Mouse (Mus musculus) forebrain, embryonic 13.5 days (tissue): ENCODE results near the gene Fat2. TPM values are rescaled to one million over a fixed set of nuclear protein-coding genes. Genes with fewer than 3 reads are reported as not detected.

Experiments used
- ATAC-seq: fragments of 200-750 bp; cut with Nextera tagmentation; 2 replicates; pipeline ENCODE4 v1.8.0; 2017
- H3K27ac ChIP-seq: fragments of 300-500 bp; sonication (generic); 2 replicates; pipeline ENCODE4 v1.5.1; 2015; ENCODE audit warnings: inconsistent platforms, mild to moderate bottlenecking, moderate library complexity
- H3K27me3 ChIP-seq: fragments of 300-500 bp; sonication (generic); 2 replicates; pipeline ENCODE4 v1.6.1; 2015; ENCODE audit warnings: mild to moderate bottlenecking, inconsistent platforms
- H3K36me3 ChIP-seq: fragments of 300-500 bp; sonication (generic); 2 replicates; pipeline ENCODE4 v1.6.1; 2015; ENCODE audit warnings: mild to moderate bottlenecking, inconsistent platforms; ENCODE audit not compliant: poor library complexity, severe bottlenecking
- H3K4me1 ChIP-seq: fragments of 300-500 bp; sonication (generic); 2 replicates; pipeline ENCODE4 v1.6.1; 2015; ENCODE audit warnings: inconsistent platforms
- H3K4me2 ChIP-seq: fragments of 300-500 bp; sonication (generic); 2 replicates; pipeline ENCODE4 v1.6.1; 2015; ENCODE audit warnings: inconsistent platforms, mild to moderate bottlenecking, moderate library complexity
- H3K4me3 ChIP-seq: fragments of 300-500 bp; sonication (generic); 2 replicates; pipeline ENCODE4 v1.5.1; 2015; ENCODE audit warnings: mild to moderate bottlenecking, inconsistent platforms
- H3K9ac ChIP-seq: fragments of 300-500 bp; sonication (generic); 2 replicates; pipeline ENCODE4 v1.6.1; 2015; ENCODE audit warnings: mild to moderate bottlenecking, inconsistent platforms
- H3K9me3 ChIP-seq: fragments of 300-500 bp; sonication (generic); replicated peaks from 2 replicates; pipeline ENCODE4 v1.6.1; 2016; ENCODE audit warnings: inconsistent platforms
- WGBS: fragments of 180-500 bp; shearing (Covaris S2); methylation state at CpG from one replicate; pipeline ENCODE4 v1.1.7; 2015; 5-methylcytosine and 5-hydroxymethylcytosine counted together
- polyA plus RNA-seq: library from polyadenylated mRNA; unstranded; fragments of >200 nt; fragmentation: Nextera tagmentation; extraction: Ambion mirVana; gene quantifications from 2 replicates; pipeline ENCODE4 v1.2.1, GENCODE M21; 2015

Gene Fat2
- polyA plus RNA-seq, 1 experiment from 2014 or later: not detected

DNA sequence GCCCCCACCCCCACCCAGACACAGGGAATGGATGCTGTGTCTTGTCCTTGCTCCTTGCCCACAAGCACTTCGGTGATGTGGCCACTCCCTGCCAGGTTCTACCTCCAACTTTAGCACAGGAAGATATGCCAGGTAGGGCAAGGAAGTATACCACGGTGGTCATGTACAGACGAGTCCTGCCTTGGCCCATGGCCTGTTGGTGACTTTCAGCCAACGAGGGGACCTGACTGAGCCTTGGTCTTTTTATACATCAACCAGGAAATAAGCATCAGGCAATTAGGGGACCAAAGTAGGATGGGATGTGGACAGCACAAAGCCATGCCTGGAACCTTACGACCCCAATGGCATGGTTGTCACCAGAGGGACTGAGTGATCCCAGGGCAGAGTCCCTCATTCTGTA, 9.3 kb downstream of the Fat2 start:
- ATAC-seq: no peak

DNA sequence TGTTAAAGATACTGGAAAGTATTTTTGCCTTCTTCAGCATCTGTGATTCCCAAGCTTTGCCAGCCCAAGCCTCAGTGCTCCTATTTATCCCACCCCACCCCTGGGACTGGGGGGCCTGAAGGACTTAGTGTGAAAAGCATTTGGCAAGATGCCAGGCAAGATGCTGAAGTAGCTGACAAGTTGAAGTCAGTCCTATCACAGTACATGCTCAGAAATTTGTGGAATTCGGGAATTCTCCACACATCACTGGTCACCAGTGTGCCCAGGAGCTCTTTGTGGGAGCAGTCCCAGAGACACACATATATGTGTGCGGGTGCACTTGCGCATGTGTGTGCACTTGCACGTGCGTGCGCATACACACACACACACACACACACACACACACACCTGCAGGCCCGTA, 10.2 kb downstream of the Fat2 start:
- WGBS: 87% methylated on average over 7 of the region's 7 CpGs
- Histone ChIP-seq H3K27ac (no peak overlapping the region), H3K4me3 (no peak overlapping the region), H3K27me3 (no peaks in the 10 kb centered on the region), H3K4me1 (peaks cover 8% of the 10 kb centered on the region; the same call in 1 of the 2 replicates), H3K9me3 (no peaks in the 10 kb centered on the region), H3K9ac (no peak overlapping the region), H3K4me2 (no peak overlapping the region), H3K36me3 (no peaks in the 10 kb centered on the region)
- no peak for ATAC-seq

More for the DNA sequence above, 9.3 kb downstream of the Fat2 start:
- no peak overlapping the region for H3K4me2 ChIP-seq
- peaks cover 8% of the 10 kb centered on the region; the same call in 1 of the 2 replicates for H3K4me1 ChIP-seq
- H3K9ac ChIP-seq: no peak overlapping the region
- no peaks in the 10 kb centered on the region for H3K36me3 ChIP-seq
- H3K27me3 ChIP-seq: no peaks in the 10 kb centered on the region
- no peaks in the 10 kb centered on the region for H3K9me3 ChIP-seq
- H3K27ac ChIP-seq: no peak overlapping the region
- H3K4me3 ChIP-seq: no peak overlapping the region
- WGBS: 91% methylated on average over 5 of the region's 5 CpGs

DNA sequence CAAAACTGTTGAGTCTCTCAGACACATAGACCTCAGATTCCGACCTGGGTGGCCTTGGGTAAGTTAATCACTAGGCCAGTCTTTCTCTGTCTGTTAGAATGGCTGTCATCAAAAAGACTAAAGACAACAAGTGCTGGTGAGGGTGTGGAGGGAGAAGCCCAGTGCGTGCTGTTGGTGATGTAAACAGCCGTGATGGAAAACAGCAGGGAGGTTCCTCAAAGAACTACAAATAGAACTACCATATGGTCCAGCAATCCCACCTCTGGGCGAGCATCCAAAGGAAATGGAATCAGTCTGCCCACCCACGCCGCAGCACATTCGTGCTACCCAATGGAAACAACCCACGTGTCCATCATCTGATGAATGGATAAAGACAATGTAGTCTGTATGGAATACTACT, 12.5 kb downstream of the Fat2 start:
- ATAC-seq: no peak
- Histone ChIP-seq H3K36me3 (no peaks in the 10 kb centered on the region), H3K27ac (no peak overlapping the region), H3K27me3 (no peaks in the 10 kb centered on the region), H3K9ac (no peak overlapping the region), H3K4me3 (no peak overlapping the region), H3K9me3 (no peaks in the 10 kb centered on the region), H3K4me1 (peaks cover 8% of the 10 kb centered on the region; the same call in 1 of the 2 replicates), H3K4me2 (no peak overlapping the region)
- WGBS: 67% methylated on average over 8 of the region's 8 CpGs

DNA sequence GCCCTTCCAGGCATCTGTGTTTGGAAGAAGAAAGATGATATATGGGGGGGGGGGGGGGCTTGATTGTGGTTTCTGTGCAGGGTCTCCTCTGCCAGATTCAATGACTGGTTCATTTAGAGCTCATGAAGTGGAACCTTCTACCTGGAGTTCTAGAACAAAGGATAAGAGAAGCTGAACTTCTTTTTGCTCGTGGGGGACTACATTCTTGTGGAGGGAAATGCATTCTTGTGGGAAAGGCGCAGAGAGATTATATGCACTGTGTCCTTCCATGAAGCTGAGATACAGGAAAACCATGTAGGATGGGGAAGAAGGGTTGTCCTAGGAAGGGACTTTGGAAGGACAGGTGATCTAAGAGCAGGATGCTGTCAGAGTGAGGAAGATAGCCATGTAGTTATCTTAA, 15.4 kb downstream of the Fat2 start:
- Histone ChIP-seq H3K9ac (no peak overlapping the region), H3K4me3 (no peak overlapping the region), H3K27me3 (no peaks in the 10 kb centered on the region), H3K36me3 (no peaks in the 10 kb centered on the region), H3K4me2 (no peak overlapping the region), H3K4me1 (peaks cover 2% of the 10 kb centered on the region; the same call in 1 of the 2 replicates), H3K27ac (no peak overlapping the region), H3K9me3 (no peaks in the 10 kb centered on the region)
- no peak for ATAC-seq
- WGBS: 69% methylated on average over 2 of the region's 2 CpGs

DNA sequence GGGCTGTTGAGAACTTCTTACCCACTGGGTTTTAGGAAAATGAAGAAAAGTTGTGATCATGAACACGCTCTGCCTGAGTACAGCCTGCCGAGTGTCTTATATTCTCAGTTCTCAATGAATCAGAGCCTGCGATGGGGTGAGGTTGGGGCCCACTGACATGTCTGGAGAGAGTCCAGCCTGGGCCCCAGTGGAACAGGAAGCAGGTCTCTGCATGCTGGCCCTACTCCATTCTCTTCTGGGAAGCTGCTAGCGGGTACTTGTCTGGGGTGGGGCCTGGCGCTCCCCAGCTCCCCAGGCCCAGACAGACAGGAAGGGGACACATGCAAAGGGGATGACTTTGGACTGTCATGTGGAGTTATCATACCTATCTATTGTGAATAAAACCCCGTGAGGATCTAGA, 20.4 kb downstream of the Fat2 start:
- H3K9me3 ChIP-seq: no peaks in the 10 kb centered on the region
- no peak overlapping the region for H3K9ac ChIP-seq
- no peak overlapping the region for H3K4me2 ChIP-seq
- ATAC-seq: no peak
- no peak overlapping the region for H3K27ac ChIP-seq
- H3K36me3 ChIP-seq: no peaks in the 10 kb centered on the region
- H3K4me1 ChIP-seq: no peaks in the 10 kb centered on the region
- H3K27me3 ChIP-seq: peaks cover 9% of the 10 kb centered on the region
- H3K4me3 ChIP-seq: no peak overlapping the region
- 82% methylated on average over 6 of the region's 6 CpGs for WGBS

DNA sequence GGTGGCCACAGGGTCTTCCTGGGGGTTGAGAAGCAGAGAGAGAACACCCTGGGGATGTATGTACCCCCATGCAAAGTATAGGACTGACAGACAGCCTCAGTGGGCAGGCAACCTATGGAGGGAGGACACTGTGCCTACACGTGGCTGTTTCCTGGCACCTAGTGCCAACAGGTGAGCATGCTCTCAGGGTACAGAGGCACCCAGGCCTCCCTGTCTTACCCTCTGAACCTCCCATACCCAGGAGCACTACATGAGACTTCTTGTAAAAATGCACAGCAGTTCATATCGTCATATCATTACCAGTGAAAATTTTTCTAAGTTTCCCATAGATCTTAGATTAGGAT, 21.7 kb downstream of the Fat2 start:
- Histone ChIP-seq H3K4me3 (no peak overlapping the region), H3K9me3 (no peaks in the 10 kb centered on the region), H3K27me3 (peaks cover 9% of the 10 kb centered on the region), H3K4me1 (no peaks in the 10 kb centered on the region), H3K4me2 (no peak overlapping the region), H3K27ac (no peak overlapping the region), H3K36me3 (no peaks in the 10 kb centered on the region), H3K9ac (no peak overlapping the region)
- no peak for ATAC-seq
- WGBS: 55% methylated on average over 2 of the region's 2 CpGs

DNA sequence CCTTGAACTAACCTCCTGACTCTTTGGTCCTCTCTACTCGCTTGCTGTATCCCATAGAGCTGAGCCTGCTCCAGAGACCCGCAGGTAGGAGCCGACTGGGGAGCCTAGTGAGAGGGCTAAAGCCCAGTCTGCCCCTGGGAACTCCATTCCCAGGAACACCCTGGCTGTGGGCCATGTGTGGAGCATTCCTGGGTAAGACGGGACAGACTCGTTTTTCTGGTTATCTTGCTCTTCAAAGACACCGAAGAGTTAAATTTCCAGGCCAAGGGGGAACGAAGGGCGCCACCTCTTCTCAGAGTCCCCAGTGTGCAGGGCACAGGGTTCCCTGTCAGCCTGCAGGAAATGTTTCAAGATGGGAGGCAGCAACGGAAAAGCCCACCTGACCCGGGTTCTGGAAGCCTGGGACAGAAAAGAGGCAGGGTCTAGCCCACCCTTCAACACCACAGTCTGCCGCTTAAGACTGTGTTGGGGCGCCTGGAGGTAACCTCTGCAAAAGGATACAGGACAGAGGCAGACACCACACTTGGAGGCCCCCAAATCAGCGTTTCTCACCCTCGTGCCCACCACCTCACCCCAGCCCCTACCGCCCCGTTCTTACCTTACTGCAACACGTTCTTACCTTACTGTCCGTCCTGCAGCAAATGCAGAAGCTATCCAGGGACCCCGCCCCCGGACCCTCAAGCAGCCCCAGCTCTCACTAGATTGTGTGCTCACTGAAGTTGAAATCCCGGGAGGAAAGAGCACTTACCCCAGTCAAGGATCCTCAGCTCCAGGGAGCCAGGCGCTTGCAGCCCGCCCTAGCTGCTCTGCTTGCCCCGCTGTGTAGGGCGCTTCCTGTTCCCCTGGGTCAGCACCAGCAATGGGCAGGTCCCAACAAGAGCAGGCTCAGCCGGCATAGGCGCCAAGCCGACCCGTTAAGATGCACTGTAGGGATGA, 22.3 kb downstream of the Fat2 start:
- Histone ChIP-seq H3K4me2 (no peak overlapping the region), H3K4me1 (no peaks in the 10 kb centered on the region), H3K27ac (no peak overlapping the region), H3K9me3 (no peaks in the 10 kb centered on the region), H3K4me3 (no peak overlapping the region), H3K27me3 (peaks cover 9% of the 10 kb centered on the region), H3K36me3 (no peaks in the 10 kb centered on the region), H3K9ac (no peak overlapping the region)
- ATAC-seq: no peak
- WGBS: 31% methylated on average over 29 of the region's 29 CpGs

DNA sequence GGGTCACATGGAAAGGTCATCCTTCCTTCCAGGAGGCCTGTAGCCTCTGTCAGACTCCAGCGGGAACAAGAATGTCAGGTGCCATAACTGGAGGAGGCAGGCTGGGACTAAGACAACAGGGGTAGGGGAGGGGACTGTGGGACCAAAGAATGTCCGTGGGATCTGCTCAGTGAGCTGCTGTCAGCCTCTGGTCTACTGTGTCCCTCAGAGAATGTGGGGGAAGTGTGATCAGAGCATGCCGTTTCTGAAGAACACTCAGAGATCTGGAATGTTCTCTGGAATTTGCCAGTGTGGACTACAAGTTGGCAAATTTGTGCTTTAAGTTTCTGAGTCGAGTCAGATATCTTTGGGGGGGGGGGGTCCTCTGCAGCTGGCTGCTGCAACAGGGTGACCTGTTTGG, 34.0 kb downstream of the Fat2 start:
- no peak overlapping the region for H3K4me3 ChIP-seq
- no peaks in the 10 kb centered on the region for H3K9me3 ChIP-seq
- H3K9ac ChIP-seq: no peak overlapping the region
- 69% methylated on average over 4 of the region's 4 CpGs for WGBS
- no peaks in the 10 kb centered on the region for H3K27me3 ChIP-seq
- no peaks in the 10 kb centered on the region for H3K4me1 ChIP-seq
- H3K36me3 ChIP-seq: no peaks in the 10 kb centered on the region
- no peak for ATAC-seq
- H3K4me2 ChIP-seq: no peak overlapping the region
- H3K27ac ChIP-seq: no peak overlapping the region

DNA sequence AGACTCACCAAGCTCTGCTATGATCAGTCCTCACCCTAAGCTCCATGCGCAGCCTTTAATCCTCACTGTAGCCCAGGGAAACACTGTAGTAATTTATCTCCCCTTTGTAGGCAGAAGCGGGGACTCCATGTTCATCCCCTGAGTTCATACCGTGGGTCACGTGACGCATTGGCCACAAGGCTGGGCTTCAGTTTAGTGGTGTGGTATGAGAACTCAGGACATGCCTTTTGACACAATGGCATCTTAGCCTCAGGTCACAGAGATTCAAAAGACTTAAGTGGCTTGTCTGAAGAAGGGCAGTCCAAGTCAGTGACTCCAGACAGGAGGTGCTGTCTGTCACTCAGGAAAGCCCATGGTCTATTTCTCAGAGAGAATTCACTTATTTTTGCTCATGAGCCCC, 43.2 kb downstream of the Fat2 start:
- no peaks in the 10 kb centered on the region for H3K9me3 ChIP-seq

DNA sequence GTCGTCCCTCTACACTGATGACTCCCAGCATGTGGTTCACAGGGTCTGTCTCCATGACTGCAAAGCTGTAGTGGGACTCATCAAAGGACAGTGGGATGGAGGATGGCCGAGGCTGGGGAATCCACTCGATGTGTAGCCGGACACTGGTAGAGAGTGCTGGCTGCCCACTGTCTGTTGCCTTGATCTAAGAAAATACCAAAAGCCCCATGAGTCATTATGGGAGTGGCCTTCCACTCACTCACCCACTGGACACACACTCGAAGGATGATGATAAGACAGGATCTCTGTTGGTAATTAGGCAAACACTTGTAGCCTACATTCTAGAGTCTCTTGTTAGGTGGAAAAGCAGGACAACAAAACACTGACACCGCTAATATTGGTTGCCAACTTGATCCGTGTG, 44.5 kb downstream of the Fat2 start:
- Histone ChIP-seq H3K9me3 (no peaks in the 10 kb centered on the region), H3K4me2 (no peak overlapping the region), H3K4me1 (no peaks in the 10 kb centered on the region), H3K27ac (no peak overlapping the region), H3K27me3 (no peaks in the 10 kb centered on the region), H3K36me3 (no peaks in the 10 kb centered on the region), H3K9ac (no peak overlapping the region), H3K4me3 (no peak overlapping the region)
- ATAC-seq: no peak
- 88% methylated on average over 7 of the region's 7 CpGs for WGBS

More for the DNA sequence above, 43.2 kb downstream of the Fat2 start:
- no peaks in the 10 kb centered on the region for H3K27me3 ChIP-seq
- no peaks in the 10 kb centered on the region for H3K36me3 ChIP-seq
- 91% methylated on average over 5 of the region's 5 CpGs for whole genome bisulfite sequencing
- no peak overlapping the region for H3K4me3 ChIP-seq
- no peak for ATAC-seq
- no peak overlapping the region for H3K4me2 ChIP-seq
- no peak overlapping the region for H3K27ac ChIP-seq
- H3K9ac ChIP-seq: no peak overlapping the region
- no peaks in the 10 kb centered on the region for H3K4me1 ChIP-seq

DNA sequence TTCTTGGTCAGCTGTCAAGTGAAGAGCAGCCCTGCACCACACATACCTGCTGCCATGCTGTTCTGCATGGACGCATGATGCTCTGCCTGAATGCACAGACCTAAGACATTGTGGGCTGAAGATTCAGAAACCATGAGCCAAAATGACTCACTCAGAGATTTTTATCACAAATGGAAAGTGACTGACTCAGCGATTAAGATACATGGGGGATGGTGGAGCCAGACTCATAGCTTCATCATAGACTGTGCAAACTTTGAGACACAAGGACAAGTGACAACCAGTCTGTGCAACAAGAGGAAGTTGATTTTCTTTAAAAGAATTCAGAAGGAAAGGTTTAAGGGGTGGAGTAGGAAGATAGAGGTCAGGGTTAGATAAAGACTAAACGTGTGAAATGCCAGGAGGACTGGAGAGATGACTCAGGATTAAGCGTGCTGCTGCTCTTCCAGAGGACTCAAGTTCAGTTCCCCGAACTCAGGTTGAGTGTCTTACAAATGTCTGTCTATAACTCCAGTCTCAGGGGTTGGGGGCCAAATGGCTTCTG, 46.4 kb downstream of the Fat2 start:
- Histone ChIP-seq H3K27me3 (no peaks in the 10 kb centered on the region), H3K4me1 (no peaks in the 10 kb centered on the region), H3K27ac (no peak overlapping the region), H3K4me2 (no peak overlapping the region), H3K9ac (no peak overlapping the region), H3K36me3 (no peaks in the 10 kb centered on the region), H3K9me3 (no peaks in the 10 kb centered on the region), H3K4me3 (no peak overlapping the region)
- no peak for ATAC-seq
- 80% methylated on average over 5 of the region's 5 CpGs for WGBS

DNA sequence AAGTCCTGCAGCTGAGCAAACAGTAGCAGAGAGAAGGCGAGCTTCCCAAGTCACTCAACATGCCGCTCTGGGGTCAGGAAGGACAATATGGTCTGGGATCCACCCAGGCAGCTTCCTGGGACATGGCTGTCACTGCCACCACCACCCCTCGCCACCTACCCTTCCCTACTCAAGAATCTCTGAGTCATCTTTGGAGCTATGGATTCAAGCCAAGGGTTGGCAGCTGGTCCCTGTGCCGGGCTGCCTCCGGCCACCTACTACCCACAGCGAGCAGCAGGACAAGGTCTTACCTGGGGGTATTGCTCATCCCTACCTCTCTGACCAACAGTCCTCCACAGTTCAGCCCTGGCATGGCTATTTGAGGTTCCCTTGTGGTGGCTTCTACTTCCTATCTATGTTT, 61.6 kb downstream of the Fat2 start:
- no peaks in the 10 kb centered on the region for H3K27me3 ChIP-seq
- H3K4me2 ChIP-seq: no peak overlapping the region
- 75% methylated on average over 6 of the region's 6 CpGs for WGBS
- H3K4me1 ChIP-seq: no peaks in the 10 kb centered on the region
- no peak overlapping the region for H3K9ac ChIP-seq
- no peaks in the 10 kb centered on the region for H3K36me3 ChIP-seq
- no peak overlapping the region for H3K4me3 ChIP-seq
- H3K9me3 ChIP-seq: no peaks in the 10 kb centered on the region
- no peak overlapping the region for H3K27ac ChIP-seq
- no peak for ATAC-seq

DNA sequence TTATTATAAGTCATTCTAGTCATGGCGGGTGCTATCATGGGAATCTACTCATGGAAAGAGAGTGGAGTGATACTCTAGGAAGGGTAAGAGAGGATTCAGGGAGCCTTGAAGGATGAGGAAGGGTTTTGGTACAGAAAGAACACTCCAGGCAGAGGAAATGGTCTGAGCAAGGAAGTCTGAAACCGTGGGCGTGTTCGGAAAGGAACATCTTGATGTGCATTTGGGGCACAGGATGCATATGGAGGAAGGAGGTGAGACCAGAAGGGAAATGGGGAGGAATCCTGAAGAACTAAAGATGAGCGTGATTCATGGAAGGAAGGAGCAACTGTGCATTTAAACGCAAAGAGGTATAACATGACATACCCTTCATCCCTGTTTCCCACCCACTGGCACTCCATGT, 67.8 kb downstream of the Fat2 start:
- Histone ChIP-seq H3K4me2 (no peak overlapping the region), H3K4me1 (no peaks in the 10 kb centered on the region), H3K36me3 (no peaks in the 10 kb centered on the region), H3K9ac (no peak overlapping the region), H3K27ac (no peak overlapping the region), H3K9me3 (no peaks in the 10 kb centered on the region), H3K27me3 (no peaks in the 10 kb centered on the region), H3K4me3 (no peak overlapping the region)
- WGBS: 91% methylated on average over 6 of the region's 6 CpGs
- ATAC-seq: no peak
